In genomic region chr3:53574123-53574522, GRCm38 (mm10) we compare ENCODE assay signal across 24 mouse cellular contexts.
DNase-seq lines count a peak whose midpoint lies in the region; ATAC-seq lines count a peak whose summit lies in the region.
"Had no signal": no experiment of that assay in that cellular context is flagged by ENCODE, and none has a peak within 500 bp of the region (broad histone marks: within the 10 kb centered on the region; RNA-seq: fewer than 3 reads in every experiment).

No protein-coding gene starts in this region.

- peak; percentile 67 for DNase-seq in embryo, embryonic 10 days (ENCODE audit: low spot score)
- no peak for DNase-seq in embryo, embryonic 11 days
- peak; percentile 47 for DNase-seq in hindbrain, embryonic 10.5 days (ENCODE audit: low spot score)
- DNase-seq in hindbrain, embryonic 11.5 days (ENCODE audit: low spot score): no peak
- DNase-seq in retina, embryonic 14.5 days (ENCODE audit: low spot score): peak; percentile 31
- no peak for DNase-seq in retina, postnatal 1 day
- DNase-seq: adrenal gland, adult 8-10 months; adrenal gland, postnatal 25 days; cerebellum, adult 11-12 months; cerebellum, adult 8-10 months; cerebellum, postnatal 10 days; cerebellum, postnatal 36 days; gastrocnemius, postnatal 10 days; gastrocnemius, postnatal 36 days had no signal

- peaks cover 42% of the 10 kb centered on the region for H3K4me1 ChIP-seq in hindbrain, embryonic 10.5 days (replicated peaks)
- peaks cover 4% of the 10 kb centered on the region; the same call in 1 of the 2 replicates for H3K4me1 ChIP-seq in hindbrain, embryonic 11.5 days (replicated peaks; ENCODE audit: control insufficient read depth, insufficient read depth, low read length)
- H3K4me1 ChIP-seq: forebrain, embryonic 13.5 days; heart, embryonic 15.5 days had no signal

- H3K27me3 ChIP-seq in hindbrain, embryonic 10.5 days (ENCODE audit: insufficient read depth, poor library complexity, severe bottlenecking): peaks cover 3% of the 10 kb centered on the region
- H3K27me3 ChIP-seq in hindbrain, embryonic 11.5 days (ENCODE audit: control insufficient read depth, insufficient read depth, low read length): no peaks in the 10 kb centered on the region
- H3K27me3 ChIP-seq: forebrain, embryonic 13.5 days; heart, embryonic 12.5 days; heart, embryonic 15.5 days had no signal

- H3K9ac ChIP-seq in hindbrain, embryonic 11.5 days (ENCODE audit: low read depth, low read length): no peak overlapping the region
- H3K9ac ChIP-seq: forebrain, embryonic 13.5 days; heart, embryonic 12.5 days; heart, embryonic 15.5 days; hindbrain, embryonic 14.5 days had no signal

- no peak overlapping the region for H3K4me3 ChIP-seq in hindbrain, embryonic 10.5 days
- H3K4me3 ChIP-seq in hindbrain, embryonic 11.5 days (ENCODE audit: low read depth, low read length): no peak overlapping the region
- H3K4me3 ChIP-seq: forebrain, embryonic 10.5 days; forebrain, embryonic 13.5 days; heart, embryonic 12.5 days; heart, embryonic 15.5 days had no signal

- H3K4me2 ChIP-seq in hindbrain, embryonic 11.5 days (replicated peaks; ENCODE audit: low read depth, low read length): no peak overlapping the region
- H3K4me2 ChIP-seq: forebrain, embryonic 13.5 days; heart, embryonic 12.5 days; heart, embryonic 15.5 days; hindbrain, embryonic 14.5 days had no signal

- no peak for ATAC-seq in hindbrain, embryonic 11.5 days (ENCODE audit: low FRiP score)
- ATAC-seq: activated CD4-positive, CD25-positive, alpha-beta regulatory T cell, adult 4 months; forebrain, embryonic 13.5 days; forebrain, embryonic 16.5 days; hindbrain, postnatal 0 days; inflammation-experienced regulatory T-cells, adult 6 months; intestine, embryonic 16.5 days had no signal

- no peaks in the 10 kb centered on the region for H3K36me3 ChIP-seq in hindbrain, embryonic 10.5 days
- no peaks in the 10 kb centered on the region for H3K36me3 ChIP-seq in hindbrain, embryonic 11.5 days (ENCODE audit: control insufficient read depth, insufficient read depth, low read length)
- H3K36me3 ChIP-seq: forebrain, embryonic 10.5 days; heart, embryonic 12.5 days; heart, embryonic 15.5 days had no signal

- no peaks in the 10 kb centered on the region for H3K9me3 ChIP-seq in hindbrain, embryonic 10.5 days
- no peaks in the 10 kb centered on the region for H3K9me3 ChIP-seq in hindbrain, embryonic 11.5 days (ENCODE audit: control insufficient read depth, low read length)
- H3K9me3 ChIP-seq: forebrain, embryonic 10.5 days; forebrain, embryonic 13.5 days; heart, embryonic 12.5 days; heart, embryonic 15.5 days had no signal

- H3K27ac ChIP-seq in hindbrain, embryonic 10.5 days: peak overlapping the region; percentile 30
- H3K27ac ChIP-seq in hindbrain, embryonic 11.5 days (ENCODE audit: low read depth, low read length): no peak overlapping the region
- H3K27ac ChIP-seq: forebrain, embryonic 10.5 days; forebrain, embryonic 13.5 days; heart, embryonic 15.5 days; hindbrain, embryonic 14.5 days; hindbrain, postnatal 0 days had no signal

- 11% methylated on average over 9 of the region's 9 CpGs for WGBS in hindbrain, embryonic 10.5 days
- WGBS in hindbrain, embryonic 11.5 days: 24% methylated on average over 9 of the region's 9 CpGs

Comparison
In these comparisons a context has a peak if more than half of its experiments do, and no peak if none do; other contexts are left out.
1. DNase-seq: peak in embryo, embryonic 10 days (single experiment), hindbrain, embryonic 10.5 days (single experiment) and retina, embryonic 14.5 days (single experiment); none in embryo, embryonic 11 days (single experiment), hindbrain, embryonic 11.5 days (single experiment) and retina, postnatal 1 day (single experiment).